Mouse (Mus musculus) left cerebral cortex, postnatal 4 days (tissue): ENCODE data around the gene Tango6. TPM values are rescaled to one million over a fixed set of nuclear protein-coding genes. Genes with fewer than 3 reads are reported as not detected.
A peak's percentile ranks its signal among the peaks of the same experiment; 100 is the strongest.

Experiments used
- DNase-seq: peaks from one replicate; pipeline ENCODE4 v3.0.0-alpha.2; 2022
- intact Hi-C: fragments of 180-260 bp; cut with DNase I; formaldehyde crosslinking; loops from one replicate; pipeline ENCODE4 v1.15.1; 2025
- total RNA-seq, 2 experiments: library from RNA; stranded (reverse); gene quantifications; 2 replicates each; pipeline ENCODE4 v1.2.3; 2021

The Tango6 gene
- total RNA-seq: 1 to 10 TPM; 7.1 to 8.0 TPM

DNA sequence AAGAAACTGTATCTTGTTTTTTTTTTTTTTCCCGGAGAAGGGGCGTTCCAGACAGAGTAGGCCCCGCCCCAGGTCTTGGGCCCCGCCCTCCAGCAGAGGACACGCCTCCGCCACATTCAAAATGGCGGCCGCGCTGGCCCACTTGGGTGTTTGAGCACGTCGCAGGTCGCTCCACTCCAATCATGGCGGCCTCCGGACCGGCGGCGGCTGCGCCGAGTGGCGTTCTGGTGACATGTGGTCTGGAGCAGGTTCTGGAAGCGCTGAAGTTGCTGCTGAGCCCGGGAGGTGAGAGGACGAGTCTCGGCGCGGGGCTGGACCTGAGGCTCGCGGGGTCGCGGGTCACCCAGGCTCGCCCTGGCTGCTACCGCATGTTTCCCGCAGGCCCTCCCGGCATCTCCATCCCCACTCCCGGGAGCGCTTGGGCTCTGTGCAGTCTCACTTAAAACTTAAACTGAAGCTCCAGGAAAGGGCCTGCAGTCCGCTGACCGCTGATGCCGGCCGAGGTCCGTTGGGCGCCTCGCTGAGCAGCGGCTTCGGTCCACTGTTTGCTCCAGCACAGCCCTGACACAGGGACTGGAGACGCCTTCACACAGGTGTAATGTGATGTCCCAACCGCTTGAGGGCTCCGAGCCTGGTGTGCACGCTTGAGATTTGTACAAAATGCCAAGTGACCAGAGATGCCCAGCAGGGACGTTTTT is at the start of gene Tango6:
Gene Tango6 (plus strand): TSS at position 98 of the 698 bp plus-strand sequence.
- intact Hi-C loops: no loop called here
- peak; percentile 94 for DNase-seq

DNA sequence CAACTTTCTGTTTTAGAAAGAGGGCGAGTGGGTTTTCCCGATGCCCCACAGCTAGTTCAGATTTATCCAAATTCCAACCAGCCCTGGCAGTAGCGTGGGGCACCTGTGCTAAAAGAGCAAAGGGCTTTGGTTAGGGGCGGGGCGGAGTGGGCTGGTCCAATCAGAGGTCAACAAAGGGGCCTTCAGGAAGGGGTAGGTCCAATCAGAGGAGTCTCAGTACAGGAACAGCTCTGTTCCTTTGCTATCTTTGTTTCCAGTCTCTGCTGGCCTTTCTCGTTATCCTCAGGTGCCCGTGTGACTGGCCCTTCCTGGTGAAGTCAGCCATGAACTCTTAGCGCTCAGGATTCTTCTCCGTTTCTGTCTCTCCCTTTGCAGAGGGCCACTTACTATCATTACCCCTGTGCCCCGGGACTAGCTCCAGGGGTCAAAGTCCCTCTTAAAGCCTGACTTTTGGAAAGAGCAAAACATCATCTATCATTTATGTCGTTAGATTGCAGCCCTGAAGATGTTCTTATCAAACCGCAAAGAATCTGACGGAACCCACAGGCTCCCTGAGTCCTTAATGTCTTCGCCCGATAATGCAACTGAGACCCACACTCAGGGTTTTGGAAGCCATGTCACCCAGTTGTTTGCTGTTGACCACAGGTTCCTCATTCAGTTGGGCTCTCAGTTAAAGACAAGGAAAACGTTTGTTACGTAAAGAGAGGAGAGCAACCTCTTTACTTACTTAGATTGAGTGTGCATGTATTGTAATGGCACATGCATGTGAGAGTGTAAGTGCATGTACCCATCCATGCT is 49.3 kb upstream of the Tango6 start:
- intact Hi-C loops: no loop called here
- no peak for DNase-seq

DNA sequence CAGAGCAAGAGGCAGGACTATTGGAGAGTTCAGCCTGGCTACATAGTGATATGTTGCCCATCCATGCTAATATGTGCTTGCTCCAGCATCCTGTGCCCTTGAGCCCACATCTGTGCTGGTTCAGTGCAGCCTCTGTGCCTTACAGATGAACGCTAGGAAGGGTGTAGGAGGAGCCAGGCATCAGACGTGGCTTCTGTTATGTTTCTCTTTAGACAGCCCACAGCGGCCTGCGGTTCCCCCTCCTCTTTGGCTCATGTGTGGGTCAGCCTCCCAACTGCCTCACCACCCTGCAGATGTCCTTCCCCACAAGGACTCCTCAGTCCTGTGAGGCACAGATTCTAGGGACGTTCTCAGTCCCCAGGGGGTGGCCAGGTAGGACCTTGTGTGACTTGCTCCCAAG is 47.6 kb upstream of the Tango6 start:
- no peak for DNase-seq
- intact Hi-C loops: no loop called here

DNA sequence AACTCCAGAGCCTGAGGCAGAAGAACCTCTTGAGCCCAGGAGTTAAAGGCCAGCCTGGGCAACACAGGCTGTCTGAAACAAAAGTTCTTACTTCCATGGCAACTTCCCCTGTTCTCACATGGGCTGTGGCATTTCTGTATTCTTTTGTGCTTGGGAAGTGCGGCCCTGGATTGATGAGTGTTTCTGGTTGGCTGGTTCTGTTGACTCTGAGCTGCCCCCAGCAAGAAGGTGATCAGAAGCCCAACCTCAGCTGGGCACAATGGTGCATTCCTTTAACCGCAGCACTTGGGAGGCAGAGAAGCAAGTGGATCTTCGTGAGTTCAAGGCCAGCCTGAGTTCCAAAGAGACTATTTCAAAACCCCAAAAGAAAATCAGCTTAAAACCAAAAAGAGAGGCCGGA is 45.4 kb upstream of the Tango6 start:
- intact Hi-C loops: no loop called here
- no peak for DNase-seq

DNA sequence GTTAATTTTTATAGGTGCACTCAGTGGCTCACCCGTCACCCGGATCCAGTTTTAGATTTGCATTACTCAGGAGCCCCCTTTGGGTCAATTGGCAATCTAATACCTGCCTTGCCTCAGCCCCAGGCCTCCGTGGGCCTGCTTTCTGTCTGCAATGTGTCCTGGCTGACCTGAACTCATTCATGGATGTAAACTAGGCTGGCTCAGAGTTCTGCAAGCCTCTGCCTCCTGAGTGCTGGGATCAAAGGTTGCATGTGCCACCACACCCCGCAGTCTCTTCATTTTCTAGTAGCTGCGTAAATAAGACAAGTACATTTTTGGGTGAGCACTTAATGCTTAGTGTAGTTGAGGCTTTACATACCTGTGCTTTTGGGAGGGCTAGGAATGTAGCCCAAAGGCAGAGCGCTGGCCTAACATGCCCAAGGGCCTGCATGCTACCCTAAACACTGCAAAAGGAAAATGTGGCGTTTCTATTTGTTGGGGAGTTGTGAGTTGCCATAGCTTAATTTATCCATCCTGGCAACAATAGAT is 44.0 kb upstream of the Tango6 start:
- intact Hi-C loops: no loop called here
- DNase-seq: no peak

DNA sequence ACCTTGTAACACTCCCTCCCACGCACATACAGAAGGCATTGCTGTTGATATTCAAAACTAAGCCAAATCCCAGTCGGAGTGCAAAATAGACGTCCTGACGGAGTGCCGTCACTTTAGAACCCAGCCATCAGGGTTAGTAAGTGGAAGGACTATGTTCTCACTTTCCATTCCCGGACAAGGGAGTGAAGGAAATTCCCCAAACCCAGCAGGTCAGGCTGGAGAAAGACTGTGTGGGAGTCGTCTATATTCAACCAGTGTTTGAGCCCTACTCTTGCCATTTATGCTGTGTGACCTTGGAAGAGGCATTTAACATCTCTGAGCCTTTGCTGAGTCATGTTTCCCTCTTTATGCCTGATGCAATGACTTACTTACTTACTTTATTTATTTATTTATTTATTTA is 42.7 kb upstream of the Tango6 start:
- intact Hi-C loops: no loop called here
- no peak for DNase-seq

DNA sequence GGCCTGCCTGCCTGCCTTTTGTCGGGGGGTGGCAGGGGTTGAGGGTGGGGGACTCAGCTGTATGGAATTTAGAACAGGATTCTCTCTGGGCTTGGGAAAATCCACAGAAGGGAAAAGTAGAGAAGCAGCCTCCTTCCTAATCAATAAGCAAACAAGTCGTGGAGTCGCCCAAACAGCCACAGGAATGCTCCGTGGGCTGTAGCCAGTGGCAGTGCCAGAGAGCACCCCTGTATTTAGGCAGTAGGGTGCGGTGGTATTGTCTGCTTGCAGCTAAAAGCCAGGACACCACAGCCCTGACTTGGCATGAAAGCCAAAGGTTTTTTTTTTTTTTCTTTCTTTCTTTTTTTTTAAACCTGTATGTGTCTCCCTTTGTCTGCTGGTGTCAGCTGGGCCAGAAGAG is 41.9 kb upstream of the Tango6 start:
- intact Hi-C loops: no loop called here
- no peak for DNase-seq

DNA sequence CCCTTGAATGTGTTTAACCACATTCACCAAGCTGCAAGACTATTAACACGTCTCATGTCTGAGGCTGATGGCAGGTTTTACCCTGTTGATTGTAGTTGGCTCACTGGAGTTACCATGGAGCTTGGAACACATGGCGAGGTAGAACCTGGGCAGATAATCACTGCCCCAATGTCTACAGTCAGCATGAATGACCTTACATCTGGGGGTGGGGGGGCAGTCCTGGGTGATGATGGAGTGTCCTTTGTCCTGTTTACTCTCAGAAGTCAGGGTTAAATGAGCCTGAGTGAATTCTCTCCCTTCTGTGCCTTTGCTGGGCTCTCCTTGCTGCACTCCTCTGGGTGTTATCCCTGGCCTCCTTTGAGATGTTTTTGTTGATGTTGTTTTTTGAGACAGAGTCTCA is 40.7 kb upstream of the Tango6 start:
- intact Hi-C loops: no loop called here
- DNase-seq: no peak

DNA sequence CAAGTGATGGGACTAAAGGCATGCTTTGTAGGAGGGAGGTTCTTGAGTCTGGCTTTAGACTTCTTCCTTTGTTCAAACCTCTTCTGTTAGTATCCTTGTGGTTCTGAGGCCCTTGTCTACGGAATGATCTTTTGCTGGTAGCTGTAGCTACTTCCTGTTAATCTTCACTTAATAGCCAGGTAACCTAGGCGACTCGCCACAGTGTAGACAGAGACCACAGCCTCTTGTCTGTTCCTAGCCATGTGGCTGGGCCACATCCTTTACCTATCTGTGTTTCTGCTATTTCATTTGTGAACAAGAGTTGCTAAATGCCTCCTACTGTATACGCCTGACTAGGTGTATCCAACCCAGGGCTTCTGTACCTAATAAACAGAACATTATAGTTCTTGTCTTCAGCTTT is 39.8 kb upstream of the Tango6 start:
- intact Hi-C loops: no loop called here
- no peak for DNase-seq

DNA sequence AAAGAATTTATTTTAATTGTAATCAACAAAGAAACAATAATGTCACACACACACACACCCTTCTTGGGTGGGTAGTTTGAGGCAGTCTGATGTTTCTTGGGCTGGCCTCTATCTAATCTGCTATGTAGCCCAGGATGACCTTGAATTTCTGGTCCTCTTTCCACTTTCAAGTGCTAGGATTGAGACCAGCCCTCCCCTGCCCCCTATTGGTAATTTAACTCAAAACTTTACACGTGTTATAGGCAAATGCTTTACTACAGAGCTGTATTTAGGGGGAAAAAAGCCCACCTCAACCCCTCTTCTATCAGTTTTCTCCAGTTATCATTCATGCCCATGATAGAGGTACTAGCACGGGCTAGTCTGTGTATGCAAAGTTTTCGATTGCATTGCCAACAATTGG is 37.9 kb upstream of the Tango6 start:
- intact Hi-C loops: loop anchor here (5.0 kb wide), 1 partner anchor 213 kb away; no protein-coding TSS in a partner anchor
- DNase-seq: no peak

DNA sequence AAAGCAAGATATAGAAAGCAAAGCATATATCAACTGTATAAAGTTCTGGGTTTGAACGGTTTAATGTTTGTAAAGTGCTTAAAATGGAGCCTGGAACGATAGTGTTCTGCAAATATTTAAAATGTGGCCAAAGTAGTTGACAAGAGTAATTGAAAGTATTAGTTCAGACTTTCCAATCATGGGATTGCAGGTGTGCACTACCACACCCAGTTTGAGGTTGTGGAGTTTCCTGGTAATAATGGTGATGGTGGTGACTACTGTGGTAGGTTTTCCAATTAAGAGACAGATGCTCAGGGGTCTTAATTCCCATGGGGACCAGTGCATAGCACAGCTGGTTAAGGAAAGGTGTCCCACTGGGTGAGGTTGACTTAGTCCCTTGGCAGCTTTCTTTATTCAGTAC is 36.7 kb upstream of the Tango6 start:
- intact Hi-C loops: loop anchor here (5.0 kb wide), 1 partner anchor 214 kb away; no protein-coding TSS in a partner anchor
- no peak for DNase-seq

DNA sequence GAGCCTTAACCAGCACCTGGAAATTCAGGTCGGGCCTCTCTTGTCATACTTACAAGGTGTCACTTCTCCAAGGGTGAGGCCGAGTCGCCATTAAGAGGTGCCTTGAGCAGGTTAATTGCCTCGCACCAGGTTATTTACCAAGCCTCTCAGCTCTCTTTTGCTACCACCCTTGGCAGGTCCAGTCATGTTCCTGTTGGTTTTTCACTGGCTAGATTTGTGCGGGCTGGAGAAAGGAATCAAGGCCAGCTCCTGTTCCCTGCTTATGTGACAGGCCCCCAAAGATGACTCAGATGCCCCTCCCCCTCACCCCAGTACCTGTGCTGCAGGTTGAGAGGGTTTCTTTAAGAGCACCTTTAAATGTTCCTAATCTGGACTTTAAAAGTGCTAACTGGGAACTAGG is 36.1 kb upstream of the Tango6 start:
- intact Hi-C loops: loop anchor here (5.0 kb wide), 1 partner anchor 214 kb away; no protein-coding TSS in a partner anchor
- DNase-seq: no peak

DNA sequence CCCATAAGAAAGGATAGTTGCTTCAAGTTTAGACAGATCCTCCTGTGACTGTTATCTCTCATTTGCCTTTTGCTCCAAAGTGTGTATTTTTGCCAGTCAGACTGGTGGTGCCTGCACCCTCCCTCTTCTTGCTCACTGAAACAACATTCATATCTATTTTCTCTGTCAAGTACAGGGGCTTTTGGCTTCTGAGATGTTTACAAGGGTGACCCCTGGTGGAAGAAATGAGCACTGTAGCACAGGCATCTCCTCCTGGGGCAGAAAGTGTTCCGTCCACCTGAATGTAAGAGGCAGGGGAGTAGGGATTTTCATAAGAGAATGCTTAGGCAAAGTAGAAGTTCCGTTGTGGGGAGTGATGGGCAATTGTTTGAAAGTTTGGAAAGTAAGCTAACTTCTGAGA is 35.5 kb upstream of the Tango6 start:
- DNase-seq: peak; percentile 79
- intact Hi-C loops: loop anchor here (5.0 kb wide), 1 partner anchor 215 kb away; no protein-coding TSS in a partner anchor

DNA sequence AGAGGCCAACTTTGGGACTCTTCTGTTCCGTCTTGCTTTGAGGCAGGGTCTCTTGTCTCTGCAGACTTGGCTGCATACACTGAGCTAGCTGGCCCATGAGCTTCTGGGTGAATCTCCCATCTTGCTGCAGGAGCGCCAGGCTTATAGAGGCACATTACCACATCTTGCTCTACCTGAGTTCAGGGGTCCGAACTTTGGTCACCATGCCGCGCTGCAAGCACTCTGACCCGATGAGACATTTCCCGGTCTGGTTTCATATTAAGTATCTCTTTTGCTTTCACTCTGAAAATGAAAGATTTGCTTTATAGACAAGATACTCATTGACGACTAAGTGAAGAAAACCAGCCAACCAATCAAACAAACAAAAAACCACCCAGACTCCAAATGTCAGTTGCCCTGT is 34.4 kb upstream of the Tango6 start:
- intact Hi-C loops: loop anchor here (5.0 kb wide), 1 partner anchor 216 kb away; no protein-coding TSS in a partner anchor
- DNase-seq: no peak

DNA sequence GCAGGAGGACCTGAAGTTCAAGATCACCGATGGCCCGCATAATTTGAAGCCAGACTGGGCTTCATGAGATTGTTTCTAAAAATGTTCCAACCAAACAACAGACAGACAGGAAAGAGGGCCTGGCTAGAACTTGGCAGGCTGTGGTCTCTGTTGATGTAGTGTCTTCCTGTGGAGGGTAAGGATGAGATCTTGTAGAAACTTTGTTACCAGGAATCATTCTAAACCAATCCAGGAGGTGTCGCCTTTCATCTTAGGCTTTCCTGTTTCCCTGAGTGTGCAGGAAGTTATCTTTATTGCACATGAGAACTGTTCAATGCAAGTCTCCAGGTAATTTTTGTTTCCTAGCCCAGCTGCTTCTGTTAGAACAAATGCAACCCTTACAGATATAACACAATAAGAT is 30.9 kb upstream of the Tango6 start:
- DNase-seq: no peak
- intact Hi-C loops: no loop called here

DNA sequence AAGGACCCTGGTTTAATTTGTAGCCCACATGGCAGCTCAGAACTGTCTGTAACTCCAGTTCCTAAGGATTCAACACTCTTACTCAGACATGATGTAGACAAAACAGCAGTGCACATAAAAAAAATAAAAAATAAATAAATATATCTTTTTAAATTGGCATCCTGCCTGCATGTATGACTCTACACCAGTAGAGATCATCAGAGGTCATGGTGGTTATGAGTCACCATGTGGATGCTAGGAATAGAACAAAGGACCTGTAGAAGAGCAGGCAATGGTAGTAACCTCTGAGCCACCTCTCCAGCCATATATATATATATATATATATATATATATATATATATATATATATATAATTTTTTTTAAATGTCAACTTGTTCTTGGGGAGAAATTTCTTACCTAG is 26.8 kb upstream of the Tango6 start:
- intact Hi-C loops: no loop called here

DNA sequence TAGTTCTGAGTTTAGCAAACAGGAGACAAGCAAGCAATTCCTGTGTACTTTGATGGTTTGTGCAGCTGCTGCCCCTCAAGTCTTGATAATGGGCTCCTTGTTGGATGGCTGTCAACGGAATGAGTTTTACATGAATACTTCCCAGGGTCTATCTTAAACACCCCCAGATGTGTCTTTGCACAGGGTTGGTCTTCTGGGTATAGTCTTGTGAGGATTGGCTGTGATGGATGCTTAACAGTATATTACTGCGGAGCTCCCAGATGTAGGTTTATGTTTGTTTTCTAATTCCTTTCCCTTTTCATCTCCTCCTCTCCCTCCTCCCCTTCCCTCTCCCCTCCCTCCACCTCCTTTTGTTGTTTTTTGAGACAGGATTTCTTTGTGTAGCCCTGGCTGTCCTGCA is 10.1 kb upstream of the Tango6 start:
- no peak for DNase-seq
- intact Hi-C loops: no loop called here

More for the DNA sequence above, 26.8 kb upstream of the Tango6 start:
- no peak for DNase-seq

DNA sequence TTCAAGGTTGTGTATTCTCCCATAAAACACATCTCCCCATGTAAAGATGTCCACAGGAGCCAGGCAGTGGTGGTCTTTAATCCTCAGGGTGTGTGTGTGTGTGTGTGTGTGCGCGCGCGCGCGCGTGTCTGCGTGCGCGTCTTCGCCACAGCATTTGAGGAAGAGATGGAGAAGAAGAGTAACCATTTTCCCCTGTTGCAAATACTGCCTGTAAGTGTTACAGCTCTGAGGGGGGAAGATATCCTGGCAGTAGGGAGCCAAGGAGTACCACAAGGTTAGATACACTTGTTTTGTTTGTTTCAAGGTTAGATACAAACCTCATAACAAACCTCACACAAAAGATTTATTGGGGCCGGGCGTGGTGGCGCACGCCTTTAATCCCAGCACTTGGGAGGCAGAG is 8.6 kb upstream of the Tango6 start:
- DNase-seq: no peak
- intact Hi-C loops: no loop called here

DNA sequence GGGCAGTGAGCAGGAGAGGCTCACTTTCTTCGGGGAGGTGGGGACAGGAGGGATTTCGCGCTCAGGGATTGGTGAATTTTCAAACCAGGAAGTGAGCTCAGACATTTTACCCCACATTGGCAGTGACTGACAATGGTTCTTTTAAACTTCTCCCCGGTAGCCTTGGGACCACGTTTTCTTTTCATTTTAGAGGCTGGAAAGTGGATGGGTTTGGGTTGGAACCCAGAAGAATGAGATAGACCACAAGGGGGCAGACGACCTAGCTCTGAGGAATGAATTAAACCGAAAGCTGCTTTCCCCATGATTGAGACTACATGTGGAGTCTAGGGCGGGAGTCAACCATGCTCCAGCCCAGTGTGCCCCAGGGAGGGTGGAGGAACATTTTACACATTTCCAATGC is 8.0 kb upstream of the Tango6 start:
- DNase-seq: no peak
- intact Hi-C loops: no loop called here

DNA sequence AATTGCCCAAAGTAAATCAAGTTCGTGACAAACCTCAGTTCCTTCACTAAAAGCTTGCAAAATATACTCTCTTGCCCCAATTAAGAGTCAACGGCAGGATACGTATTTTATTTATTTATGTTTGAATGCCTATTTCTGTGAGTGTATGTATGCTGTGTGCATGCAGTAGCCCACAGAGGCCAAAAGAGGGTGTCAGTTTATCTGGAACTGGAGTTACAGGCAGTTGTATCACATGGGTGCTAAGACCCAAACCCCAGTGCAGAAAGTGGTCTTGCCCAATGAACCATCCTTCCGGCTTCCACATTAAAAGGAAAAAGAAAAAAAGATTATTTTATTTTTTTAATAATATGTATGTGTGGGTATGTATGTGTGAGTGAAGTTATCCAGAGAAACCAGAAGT is 1.5 kb downstream of the Tango6 start:
- no peak for DNase-seq
- intact Hi-C loops: no loop called here

DNA sequence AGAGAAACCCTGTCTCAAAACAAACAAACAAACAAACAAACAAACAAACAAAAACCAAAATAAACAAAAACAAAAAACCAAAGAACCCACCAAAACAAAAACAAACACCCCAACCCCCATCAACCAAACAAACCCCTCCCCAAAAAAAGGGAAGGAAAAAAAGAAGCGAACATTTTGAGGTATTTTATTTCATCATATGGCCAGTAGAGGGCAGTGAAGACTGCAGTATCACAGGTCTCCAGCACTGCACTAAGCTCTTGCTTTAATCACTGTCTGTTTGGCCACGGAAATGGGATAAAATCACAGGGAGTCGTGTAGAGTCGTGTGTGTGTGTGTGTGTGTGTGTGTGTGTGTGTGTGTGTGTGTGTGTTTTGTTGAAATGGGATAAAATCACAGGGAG is 4.6 kb downstream of the Tango6 start:
- intact Hi-C loops: no loop called here
- no peak for DNase-seq

DNA sequence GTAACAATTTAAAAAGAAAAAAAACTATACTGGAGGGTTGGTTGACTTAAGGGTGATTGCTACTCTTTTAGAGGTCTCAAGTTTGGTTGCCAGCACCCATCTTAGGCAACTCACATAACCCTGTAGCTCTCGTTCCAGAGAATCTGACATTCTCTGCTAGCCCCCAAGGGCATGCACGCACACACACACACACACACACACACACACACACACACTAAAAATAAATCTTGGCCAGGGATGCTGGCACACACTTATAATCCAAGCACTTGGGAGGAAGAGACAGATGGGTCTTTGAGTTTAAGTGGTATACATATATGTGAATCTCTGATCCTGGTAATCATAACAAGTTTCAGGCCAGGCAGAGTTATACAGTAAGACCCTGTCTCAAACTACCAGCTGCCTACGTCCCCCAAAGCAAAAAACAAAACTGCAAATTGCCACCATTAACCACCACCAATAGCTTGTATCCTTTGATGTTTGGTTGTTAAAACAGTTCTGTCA is 14.9 kb downstream of the Tango6 start:
- intact Hi-C loops: loop anchor here (5.0 kb wide), 1 partner anchor 190 kb away; no protein-coding TSS in a partner anchor
- DNase-seq: no peak
